Mouse (Mus musculus) lung, postnatal 0 days (tissue): ENCODE results near the gene Camk1g. TPM values are rescaled to one million over a fixed set of nuclear protein-coding genes. Genes with fewer than 3 reads are reported as not detected.

Experiments
- ATAC-seq: fragments of 200-750 bp; cut with Nextera tagmentation; 2 replicates; pipeline ENCODE4 v1.8.0; 2017; ENCODE audit warnings: moderate library complexity
- DNase-seq: peaks from one replicate; pipeline ENCODE4 v3.0.0-alpha.2; 2016; ENCODE audit warnings: low spot score
- H3K27ac ChIP-seq: fragments of 300-500 bp; sonication (generic); 2 replicates; pipeline ENCODE4 v1.5.1; 2014; ENCODE audit warnings: antibody characterized with exemption, mild to moderate bottlenecking, low read length, mixed read lengths
- H3K27me3 ChIP-seq: fragments of 300-500 bp; sonication (generic); replicated peaks from 2 replicates; pipeline ENCODE4 v1.6.1; 2014; ENCODE audit warnings: low read length, mixed read lengths; ENCODE audit not compliant: insufficient read depth
- H3K36me3 ChIP-seq: fragments of 300-500 bp; sonication (generic); 2 replicates; pipeline ENCODE4 v1.6.1; 2014; ENCODE audit warnings: low read length, mixed read lengths; ENCODE audit not compliant: insufficient read depth
- H3K4me1 ChIP-seq: fragments of 300-500 bp; sonication (generic); 2 replicates; pipeline ENCODE4 v1.6.1; 2014; ENCODE audit warnings: antibody characterized with exemption, low read depth, low read length, mixed read lengths; ENCODE audit not compliant: insufficient read depth
- H3K4me2 ChIP-seq: fragments of 300-500 bp; sonication (generic); replicated peaks from 2 replicates; pipeline ENCODE4 v1.6.1; 2014; ENCODE audit warnings: low read depth, mild to moderate bottlenecking, low read length, moderate library complexity, mixed read lengths
- H3K4me3 ChIP-seq: fragments of 300-500 bp; sonication (generic); 2 replicates; pipeline ENCODE4 v1.5.1; 2014; ENCODE audit warnings: low read depth, low read length
- H3K9ac ChIP-seq: fragments of 300-500 bp; sonication (generic); replicated peaks from 2 replicates; pipeline ENCODE4 v1.6.1; 2014; ENCODE audit warnings: low read depth, mild to moderate bottlenecking
- H3K9me3 ChIP-seq: fragments of 300-500 bp; sonication (generic); 2 replicates; pipeline ENCODE4 v1.6.1; 2016; ENCODE audit warnings: low read length, mixed read lengths
- CTCF ChIP-seq: IDR thresholded peaks from 2 replicates; pipeline ENCODE4 v1.5.1; 2016; ENCODE audit warnings: antibody characterized with exemption, mild to moderate bottlenecking
- EP300 ChIP-seq: IDR thresholded peaks from 2 replicates; pipeline ENCODE4 v1.6.1; 2016; ENCODE audit warnings: antibody characterized with exemption, mild to moderate bottlenecking, control low read depth
- WGBS: fragments of 180-500 bp; shearing (Covaris S2); extraction: QIAGEN DNeasy Blood & Tissue Kit; methylation state at CpG from one replicate; pipeline ENCODE4 v1.1.7; 2014; 5-methylcytosine and 5-hydroxymethylcytosine counted together
- polyA plus RNA-seq: library from polyadenylated mRNA; unstranded; fragments of >200 nt; fragmentation: Nextera tagmentation; extraction: Ambion mirVana; gene quantifications from 2 replicates; pipeline ENCODE4 v1.2.1, GENCODE M21; 2015

Camk1g gene
- polyA plus RNA-seq, 1 experiment from 2014 or later, result 15.9 TPM

DNA sequence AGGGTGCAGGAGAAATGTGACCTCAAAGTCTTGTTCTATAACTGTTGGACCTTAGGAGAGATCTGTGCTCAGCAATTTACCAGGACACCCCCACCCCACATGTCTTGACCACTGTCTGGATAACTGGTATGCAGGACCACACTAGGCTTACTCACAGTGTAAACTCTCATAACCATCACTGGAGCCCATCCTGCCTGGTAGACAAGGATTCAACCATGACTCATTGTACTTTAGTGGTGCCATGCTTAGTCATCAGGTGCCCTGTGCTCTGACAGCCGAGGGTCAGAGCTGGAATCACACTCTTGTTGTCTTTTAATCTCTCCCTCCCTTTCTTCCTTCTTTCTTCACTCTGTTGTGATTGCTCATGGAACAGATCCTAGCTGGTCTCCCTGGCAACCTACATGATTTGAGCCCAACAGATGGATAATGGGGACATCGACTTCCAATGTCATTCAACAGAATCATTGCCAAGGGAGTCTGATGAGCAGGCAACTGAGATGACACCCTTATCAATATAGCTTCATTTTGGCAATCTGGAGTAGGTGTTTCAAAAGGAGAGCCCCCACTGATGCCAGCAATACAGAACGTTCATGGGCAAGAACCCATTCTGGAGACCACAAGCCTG is 71.8 kb downstream of the Camk1g start:
- ATAC-seq, result no peak
- Histone ChIP-seq H3K27ac (no peak overlapping the region), H3K4me2 (no peak overlapping the region), H3K4me1 (no peaks in the 10 kb centered on the region), H3K27me3 (no peaks in the 10 kb centered on the region), H3K9ac (no peak overlapping the region), H3K4me3 (no peak overlapping the region), H3K9me3 (no peaks in the 10 kb centered on the region), H3K36me3 (no peaks in the 10 kb centered on the region)
- no peak for TF ChIP-seq CTCF
- no peak for TF ChIP-seq EP300
- DNase-seq, result no peak
- 84% methylated on average over 3 of the region's 3 CpGs for WGBS

Other genes with a start within 250 kb of the Camk1g start
- 2.5 and 2.9 TPM in 2 replicates for gene Diexf, start 240.0 kb downstream of the Camk1g start, polyA plus RNA-seq
- 14.3 and 17.0 TPM in 2 replicates for gene Irf6, start 217.2 kb downstream of the Camk1g start, polyA plus RNA-seq
- 8.3 and 8.4 TPM in 2 replicates for gene A130010J15Rik, start 202.3 kb downstream of the Camk1g start, polyA plus RNA-seq
- gene Traf3ip3, start 168.6 kb downstream of the Camk1g start, polyA plus RNA-seq, result 3.0 and 3.6 TPM in 2 replicates
- 62.8 and 63.1 TPM in 2 replicates for gene Lamb3, start 162.6 kb downstream of the Camk1g start, polyA plus RNA-seq
- gene Hsd11b1, start 106.2 kb downstream of the Camk1g start, polyA plus RNA-seq, result 184 and 200 TPM in 2 replicates
- 185 and 216 TPM in 2 replicates for gene G0s2, start 97.1 kb downstream of the Camk1g start, polyA plus RNA-seq